Mouse (Mus musculus) stomach, postnatal 0 days (tissue): ENCODE measurements around the gene Stx4a.

Experiments
- CTCF ChIP-seq: IDR thresholded peaks from 2 replicates; pipeline ENCODE4 v1.5.1; 2016; ENCODE audit warnings: antibody characterized with exemption, low read depth, mild to moderate bottlenecking, moderate library complexity
- EP300 ChIP-seq: optimal IDR thresholded peaks from 2 replicates; pipeline ENCODE3; 2016; ENCODE audit warnings: antibody characterized with exemption

DNA sequence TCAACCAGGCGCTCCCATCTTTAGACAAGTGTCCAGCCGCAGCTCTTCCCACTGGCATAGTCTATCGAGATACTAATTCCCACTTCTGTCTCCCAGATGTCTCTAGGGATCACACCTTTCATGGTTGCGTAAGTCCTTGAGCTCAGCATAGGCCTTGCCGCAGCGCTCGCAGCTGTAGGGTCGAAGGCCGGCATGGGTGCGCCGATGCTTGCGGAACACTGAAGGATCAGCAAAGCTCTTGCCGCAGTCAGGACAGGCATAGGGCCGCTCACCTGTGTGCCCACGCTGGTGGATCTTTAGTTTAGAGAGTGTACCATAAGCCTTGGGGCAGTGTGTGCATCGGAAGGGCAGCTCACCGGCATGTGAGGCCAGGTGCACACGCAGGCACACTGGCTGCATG is 43.5 kb downstream of the Stx4a start:
- TF ChIP-seq EP300 (no peak), CTCF (no peak)
